Mouse (Mus musculus): ENCODE results near the gene Gm12216. TPM values are rescaled to one million over a fixed set of nuclear protein-coding genes. Genes with fewer than 3 reads are reported as not detected.
A peak's percentile ranks its signal among the peaks of the same experiment; 100 is the strongest.

Gm12216 gene
- total and polyA plus RNA-seq, 3 experiments: not detected

DNA sequence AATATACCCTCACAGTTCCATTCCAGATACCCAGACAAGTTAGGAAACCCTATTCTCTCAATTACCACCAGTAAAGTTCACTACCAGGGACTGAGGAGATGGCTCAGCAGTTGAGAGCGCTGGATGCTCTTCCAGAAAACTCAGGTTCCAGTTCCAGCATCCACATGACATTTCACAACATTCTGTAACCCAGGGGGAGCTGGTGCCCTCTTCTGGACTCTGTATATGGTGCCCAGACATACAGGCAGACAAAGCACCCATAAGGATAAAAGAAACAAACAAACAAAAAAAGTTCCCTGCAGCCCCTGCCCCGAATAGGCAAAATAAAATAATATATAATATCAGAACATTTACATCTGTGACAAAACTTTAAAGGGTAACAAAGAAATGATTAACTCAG lies 124.6 kb downstream of the Gm12216 start:
- peak overlapping the region; percentile 63 to 64 for H3K4me3 ChIP-seq (ENCODE audit: control insufficient read depth in 1 of 2, insufficient read depth in 1 of 2, low read depth in 2 of 2, low read length in 2 of 2)
- no peaks in the 10 kb centered on the region for H3K9me3 ChIP-seq (replicated peaks; ENCODE audit: insufficient read depth, low read length)
- peak overlapping the region; percentile 59 for H3K27ac ChIP-seq (ENCODE audit: control insufficient read depth, low read depth, low read length)
- H3K36me3 ChIP-seq (ENCODE audit: control insufficient read depth in 1 of 2, insufficient read depth in 2 of 2, low read length in 2 of 2): peaks cover 0 to 40% of the 10 kb centered on the region in 2 experiments; a peak in 2 of 4 replicates
- no peaks in the 10 kb centered on the region for H3K27me3 ChIP-seq (ENCODE audit: control insufficient read depth in 1 of 2, insufficient read depth in 2 of 2, low read length in 2 of 2)
- peaks cover 6 to 38% of the 10 kb centered on the region in 2 experiments for H3K4me1 ChIP-seq (ENCODE audit: control insufficient read depth in 1 of 2, insufficient read depth in 2 of 2, low read length in 2 of 2)
- peak overlapping the region; percentile 73 for H3K9ac ChIP-seq (ENCODE audit: control insufficient read depth, low read depth, low read length, poor library complexity, severe bottlenecking)
- TF ChIP-seq ZC3H11A (IDR thresholded peaks at IDR 0.05; ENCODE audit: low read depth, low read length): peak; percentile 41
- peak; percentile 55 for TF ChIP-seq SMC3 (IDR thresholded peaks at IDR 0.05; ENCODE audit: low read depth, low read length)
- TF ChIP-seq RAD21 (IDR thresholded peaks at IDR 0.05; ENCODE audit: low read depth, low read length): peak; percentile 52
- TF ChIP-seq NELFE (IDR thresholded peaks at IDR 0.05; ENCODE audit: low read depth, low read length): no peak
- TF ChIP-seq CTCF (IDR thresholded peaks at IDR 0.05 in 2 of 3, conservative IDR thresholded peaks at IDR 0.05 in 1 of 3; ENCODE audit: control insufficient read depth in 1 of 3, insufficient read depth in 1 of 3, low read depth in 2 of 3, low read length in 3 of 3, poor library complexity in 1 of 3, severe bottlenecking in 1 of 3): peak; percentile 14 to 66 (median 46); a peak in 4 of 6 replicates
- no peak for TF ChIP-seq ZMIZ1 (IDR thresholded peaks at IDR 0.05; ENCODE audit: low read depth, low read length)
- peak; percentile 40; the same call in 1 of the 2 replicates for TF ChIP-seq MXI1 (IDR thresholded peaks at IDR 0.05; ENCODE audit: low read depth, low read length)
- no peak for TF ChIP-seq E2F4 (IDR thresholded peaks at IDR 0.05; ENCODE audit: borderline replicate concordance, low read depth, low read length)
- TF ChIP-seq POLR2AphosphoS2 (IDR thresholded peaks at IDR 0.05; ENCODE audit: low read length): no peak
- no peak for TF ChIP-seq MEF2A (IDR thresholded peaks at IDR 0.05; ENCODE audit: extremely low read depth, insufficient replicate concordance, low read depth, low read length, poor library complexity, severe bottlenecking)
- no peaks in the 10 kb centered on the region; the same call in 1 of the 2 replicates for H3K79me2 ChIP-seq (ENCODE audit: control insufficient read depth, insufficient read depth, low read length, poor library complexity)
- peak; percentile 66 for DNase-seq (ENCODE audit: low read depth, low spot score)

DNA sequence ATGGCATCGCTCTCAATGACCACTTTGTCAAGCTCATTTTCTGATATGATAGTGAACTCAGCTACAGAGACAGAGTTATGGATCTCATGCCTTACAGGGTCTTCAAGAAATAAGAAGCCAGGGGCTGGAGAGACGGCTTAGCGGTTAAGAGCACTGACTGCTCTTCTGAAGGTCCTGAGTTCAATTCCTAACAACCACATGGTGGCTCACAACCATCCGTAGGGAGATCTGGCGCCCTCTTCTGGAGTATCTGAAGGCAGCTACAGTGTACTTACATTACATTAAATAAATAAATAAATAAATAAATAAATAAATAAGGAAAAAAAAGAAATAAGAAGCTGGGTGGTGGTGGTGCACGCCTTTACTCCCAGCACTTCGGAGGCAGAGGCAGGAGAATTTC lies 125.2 kb downstream of the Gm12216 start:
- DNase-seq (ENCODE audit: low read depth, low spot score): peak; percentile 73
- Histone ChIP-seq H3K36me3 (ENCODE audit: control insufficient read depth in 1 of 2, insufficient read depth in 2 of 2, low read length in 2 of 2) (peaks cover 0 to 40% of the 10 kb centered on the region in 2 experiments; a peak in 2 of 4 replicates), H3K27me3 (ENCODE audit: control insufficient read depth in 1 of 2, insufficient read depth in 2 of 2, low read length in 2 of 2) (no peaks in the 10 kb centered on the region), H3K9ac (ENCODE audit: control insufficient read depth, low read depth, low read length, poor library complexity, severe bottlenecking) (no peak overlapping the region), H3K79me2 (ENCODE audit: control insufficient read depth, insufficient read depth, low read length, poor library complexity) (no peaks in the 10 kb centered on the region; the same call in 1 of the 2 replicates), H3K9me3 (replicated peaks; ENCODE audit: insufficient read depth, low read length) (no peaks in the 10 kb centered on the region), H3K4me3 (ENCODE audit: control insufficient read depth in 1 of 2, insufficient read depth in 1 of 2, low read depth in 2 of 2, low read length in 2 of 2) (no peak overlapping the region), H3K4me1 (ENCODE audit: control insufficient read depth in 1 of 2, insufficient read depth in 2 of 2, low read length in 2 of 2) (peaks cover 6 to 42% of the 10 kb centered on the region in 2 experiments), H3K27ac (ENCODE audit: control insufficient read depth, low read depth, low read length) (no peak overlapping the region)
- TF ChIP-seq POLR2AphosphoS5 (IDR thresholded peaks at IDR 0.05; ENCODE audit: borderline replicate concordance, low read depth, low read length) (no peak), KAT2A (conservative IDR thresholded peaks at IDR 0.05; ENCODE audit: low read depth, low read length) (no peak), ZC3H11A (IDR thresholded peaks at IDR 0.05; ENCODE audit: low read depth, low read length) (no peak), BHLHE40 (IDR thresholded peaks at IDR 0.05; ENCODE audit: borderline replicate concordance, low read depth, low read length) (no peak), USF1 (IDR thresholded peaks at IDR 0.05; ENCODE audit: low read depth, low read length) (no peak), E2F4 (IDR thresholded peaks at IDR 0.05; ENCODE audit: borderline replicate concordance, low read depth, low read length) (no peak), RAD21 (IDR thresholded peaks at IDR 0.05; ENCODE audit: low read depth, low read length) (peak; percentile 17), SMC3 (IDR thresholded peaks at IDR 0.05; ENCODE audit: low read depth, low read length) (peak; percentile 32; the same call in 1 of the 2 replicates), JUND (IDR thresholded peaks at IDR 0.05; ENCODE audit: low read depth, low read length) (no peak), MYC (IDR thresholded peaks at IDR 0.05; ENCODE audit: low read depth, low read length) (0 out of 2 replicates have a peak, but pooled peaks have one; percentile 37), MAFK (IDR thresholded peaks at IDR 0.05; ENCODE audit: borderline replicate concordance, low read depth, low read length) (no peak), POLR2A (IDR thresholded peaks at IDR 0.05; ENCODE audit: control insufficient read depth in 1 of 2, insufficient read depth in 1 of 2, low read depth in 1 of 2, low read length in 2 of 2, poor library complexity in 1 of 2) (no peak), CTCF (IDR thresholded peaks at IDR 0.05 in 2 of 3, conservative IDR thresholded peaks at IDR 0.05 in 1 of 3; ENCODE audit: control insufficient read depth in 1 of 3, insufficient read depth in 1 of 3, low read depth in 2 of 3, low read length in 3 of 3, poor library complexity in 1 of 3, severe bottlenecking in 1 of 3) (peak; percentile 35 to 59 (median 53); a peak in 5 of 6 replicates), MEF2A (IDR thresholded peaks at IDR 0.05; ENCODE audit: extremely low read depth, insufficient replicate concordance, low read depth, low read length, poor library complexity, severe bottlenecking) (no peak), SIN3A (IDR thresholded peaks at IDR 0.05; ENCODE audit: low read length) (no peak), TCF12 (IDR thresholded peaks at IDR 0.05; ENCODE audit: low read depth, low read length) (no peak), UBTF (IDR thresholded peaks at IDR 0.05; ENCODE audit: borderline replicate concordance, insufficient read depth, low read depth, low read length) (no peak)
